Mouse (Mus musculus): ENCODE results near the gene Diras1. TPM values are rescaled to one million over a fixed set of nuclear protein-coding genes. Genes with fewer than 3 reads are reported as not detected.
A peak's percentile ranks its signal among the peaks of the same experiment; 100 is the strongest.

Gene Diras1
- total and polyA plus RNA-seq, 2 experiments from 2014 or later: not detected

DNA sequence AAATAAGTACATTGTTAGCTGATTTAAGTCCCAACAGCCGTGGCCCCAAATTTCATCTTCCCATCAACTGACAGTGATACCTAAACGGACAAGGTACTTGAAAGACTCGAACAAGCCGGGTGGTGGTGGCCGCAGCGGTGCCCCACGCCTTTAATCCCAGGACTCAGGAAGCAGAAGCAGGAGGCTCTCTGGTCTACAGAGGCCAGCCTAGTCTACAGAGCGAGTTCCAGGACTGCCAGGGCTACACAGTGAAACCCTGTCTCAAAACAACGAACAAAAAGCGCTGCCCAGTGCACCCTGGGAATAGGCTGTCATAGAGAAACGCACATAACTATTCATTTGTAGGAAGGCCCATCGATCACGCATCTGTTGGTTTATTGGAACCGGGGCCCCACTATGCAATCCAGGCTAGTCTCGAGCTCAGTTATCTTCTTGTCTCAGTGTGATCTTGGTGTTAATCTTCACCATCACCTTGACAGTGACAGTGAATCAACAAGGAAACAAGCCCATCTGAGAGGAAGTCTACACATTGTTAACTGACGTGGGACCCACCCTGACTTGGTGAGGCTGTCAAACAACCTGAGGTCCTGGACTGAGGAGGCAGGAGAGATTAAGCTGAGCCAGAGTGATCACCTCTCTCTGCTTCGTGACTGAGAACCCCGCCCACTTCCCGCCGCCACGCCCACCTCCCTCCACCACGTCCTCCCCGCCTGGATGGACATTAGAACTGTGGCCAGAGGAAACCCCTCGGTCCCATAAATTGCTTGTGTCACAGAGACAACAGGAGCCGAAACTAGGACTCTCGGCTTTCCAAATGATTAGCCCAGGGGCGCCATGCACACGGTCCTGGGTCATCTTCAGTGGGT lies 25.0 kb downstream of the Diras1 start:
- no peak overlapping the region for H3K4me2 ChIP-seq (ENCODE audit: low read depth, low read length)
- H3K9ac ChIP-seq (replicated peaks; ENCODE audit: low read depth, low read length): no peak overlapping the region
- ATAC-seq (ENCODE audit: insufficient read depth, low read depth): no peak
- WGBS: 41% methylated on average over 28 of the region's 28 CpGs
- H3K4me3 ChIP-seq (ENCODE audit: low read depth, low read length): no peak overlapping the region
- H3K4me1 ChIP-seq (ENCODE audit: control insufficient read depth, insufficient read depth): 0 out of 2 replicates have a peak, but pooled peaks cover 4% of the 10 kb centered on the region
- TF ChIP-seq EP300 (IDR thresholded peaks at IDR 0.05; ENCODE audit: low read depth) (no peak), CTCF (IDR thresholded peaks at IDR 0.05; ENCODE audit: low read depth) (no peak)
- DNase-seq (ENCODE audit: low spot score): no peak
- no peak overlapping the region for H3K27ac ChIP-seq (ENCODE audit: low read depth)
- H3K9me3 ChIP-seq (replicated peaks; ENCODE audit: control insufficient read depth, low read length): no peaks in the 10 kb centered on the region
- H3K36me3 ChIP-seq (replicated peaks; ENCODE audit: control insufficient read depth, insufficient read depth, low read length): no peaks in the 10 kb centered on the region
- peaks cover 20% of the 10 kb centered on the region; the same call in 1 of the 2 replicates for H3K27me3 ChIP-seq (ENCODE audit: control insufficient read depth, insufficient read depth, low read length)

DNA sequence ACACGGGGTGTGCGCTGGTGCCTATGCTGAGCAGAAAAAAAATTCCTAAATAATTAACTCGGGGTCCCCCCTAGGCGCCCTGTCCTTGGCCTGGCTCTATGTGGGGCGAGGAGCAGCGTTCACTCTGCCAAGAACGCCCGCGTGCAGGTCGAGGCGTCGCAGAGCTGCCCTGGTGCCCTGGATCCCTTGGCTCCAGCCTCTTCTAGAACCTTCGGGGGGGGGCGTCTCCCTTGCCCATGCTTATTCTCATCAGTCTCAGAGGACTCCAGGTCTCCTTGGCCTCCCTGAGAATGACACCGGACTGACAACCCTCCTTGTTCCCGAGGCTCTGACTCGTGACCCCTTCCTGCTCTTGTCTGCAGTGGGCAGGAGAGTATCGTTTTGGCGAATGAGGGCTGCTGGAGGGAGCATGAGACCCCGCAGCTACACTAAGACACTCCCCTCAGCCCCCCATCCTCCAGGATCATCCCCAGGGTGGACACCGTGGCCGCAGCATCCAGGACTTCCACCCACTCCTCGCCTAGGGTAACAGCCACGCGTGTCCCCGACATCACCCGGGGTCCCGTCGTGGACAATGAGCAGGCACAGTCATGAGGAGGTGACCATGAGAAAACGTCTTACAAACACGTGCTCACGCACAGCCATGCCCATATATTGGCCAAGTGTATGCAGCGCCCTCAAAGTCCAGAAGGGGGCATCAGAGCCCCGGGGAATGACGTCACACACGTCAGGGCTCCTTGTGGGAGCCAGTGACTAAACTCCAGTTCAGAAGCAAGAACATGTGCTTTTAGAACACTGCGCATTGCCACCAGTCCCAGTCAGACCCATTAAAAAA lies 25.9 kb downstream of the Diras1 start:
- Histone ChIP-seq H3K27ac (ENCODE audit: low read depth) (no peak overlapping the region), H3K9ac (replicated peaks; ENCODE audit: low read depth, low read length) (no peak overlapping the region), H3K9me3 (replicated peaks; ENCODE audit: control insufficient read depth, low read length) (no peaks in the 10 kb centered on the region), H3K4me2 (ENCODE audit: low read depth, low read length) (no peak overlapping the region), H3K4me1 (ENCODE audit: control insufficient read depth, insufficient read depth) (0 out of 2 replicates have a peak, but pooled peaks cover 7% of the 10 kb centered on the region), H3K27me3 (ENCODE audit: control insufficient read depth, insufficient read depth, low read length) (peaks cover 20% of the 10 kb centered on the region; the same call in 1 of the 2 replicates), H3K36me3 (replicated peaks; ENCODE audit: control insufficient read depth, insufficient read depth, low read length) (no peaks in the 10 kb centered on the region), H3K4me3 (ENCODE audit: low read depth, low read length) (no peak overlapping the region)
- WGBS: 25% methylated on average over 37 of the region's 37 CpGs
- no peak for TF ChIP-seq EP300 (IDR thresholded peaks at IDR 0.05; ENCODE audit: low read depth)
- peak; percentile 82 for TF ChIP-seq CTCF (IDR thresholded peaks at IDR 0.05; ENCODE audit: low read depth)
- DNase-seq (ENCODE audit: low spot score) (peak; percentile 62), ATAC-seq (ENCODE audit: insufficient read depth, low read depth) (peak; percentile 73)

DNA sequence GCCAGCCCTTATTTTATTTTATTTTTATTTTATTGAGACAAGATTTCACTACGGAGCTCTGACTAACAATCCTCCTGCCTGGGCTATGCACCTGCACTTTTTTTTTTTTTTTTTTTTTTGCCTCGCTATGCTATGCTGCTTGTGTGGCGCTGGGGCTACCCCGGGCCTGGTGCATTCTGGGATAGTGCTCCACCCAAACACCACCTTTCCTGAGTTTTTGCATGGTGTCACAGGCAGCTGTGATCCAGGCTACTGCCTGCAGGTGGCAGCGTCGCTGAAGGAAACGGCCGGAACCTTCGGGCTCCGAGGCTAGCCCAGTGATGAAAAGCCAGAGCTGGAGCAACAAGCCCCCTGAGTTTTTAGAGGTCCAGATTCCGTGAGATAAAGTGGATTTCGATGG lies 26.7 kb downstream of the Diras1 start:
- Histone ChIP-seq H3K27me3 (ENCODE audit: control insufficient read depth, insufficient read depth, low read length) (peaks cover 20% of the 10 kb centered on the region; the same call in 1 of the 2 replicates), H3K36me3 (replicated peaks; ENCODE audit: control insufficient read depth, insufficient read depth, low read length) (no peaks in the 10 kb centered on the region), H3K9me3 (replicated peaks; ENCODE audit: control insufficient read depth, low read length) (no peaks in the 10 kb centered on the region), H3K4me1 (ENCODE audit: control insufficient read depth, insufficient read depth) (0 out of 2 replicates have a peak, but pooled peaks cover 7% of the 10 kb centered on the region), H3K4me3 (ENCODE audit: low read depth, low read length) (no peak overlapping the region), H3K9ac (replicated peaks; ENCODE audit: low read depth, low read length) (no peak overlapping the region), H3K4me2 (ENCODE audit: low read depth, low read length) (no peak overlapping the region), H3K27ac (ENCODE audit: low read depth) (no peak overlapping the region)
- 10% methylated on average over 12 of the region's 12 CpGs for WGBS
- TF ChIP-seq CTCF (IDR thresholded peaks at IDR 0.05; ENCODE audit: low read depth): peak; percentile 56
- no peak for TF ChIP-seq EP300 (IDR thresholded peaks at IDR 0.05; ENCODE audit: low read depth)
- ATAC-seq (ENCODE audit: insufficient read depth, low read depth) (no peak), DNase-seq (ENCODE audit: low spot score) (peak; percentile 21)

DNA sequence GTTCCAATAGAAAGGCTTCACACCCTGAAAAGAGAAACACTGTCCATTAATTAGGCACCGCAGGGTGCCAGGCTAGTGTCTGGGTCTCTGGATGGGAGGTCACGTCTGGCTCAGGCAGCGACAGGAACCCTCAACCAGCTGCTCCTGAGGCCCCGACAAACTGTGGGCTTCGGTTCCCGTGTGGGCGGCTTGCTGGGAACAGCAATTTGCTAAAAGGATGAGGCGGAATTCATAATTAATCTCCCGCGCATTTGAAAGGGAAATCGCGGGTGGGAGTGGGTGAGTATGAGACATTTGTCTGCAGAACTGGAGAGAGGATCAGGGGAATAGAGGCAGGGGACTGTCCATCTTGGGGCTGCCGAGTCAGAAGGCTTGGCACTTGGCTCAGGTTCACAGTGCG lies 27.4 kb downstream of the Diras1 start:
- H3K36me3 ChIP-seq (replicated peaks; ENCODE audit: control insufficient read depth, insufficient read depth, low read length): no peaks in the 10 kb centered on the region
- no peak overlapping the region for H3K4me3 ChIP-seq (ENCODE audit: low read depth, low read length)
- H3K9me3 ChIP-seq (replicated peaks; ENCODE audit: control insufficient read depth, low read length): no peaks in the 10 kb centered on the region
- ATAC-seq (ENCODE audit: insufficient read depth, low read depth) (no peak), DNase-seq (ENCODE audit: low spot score) (no peak)
- H3K27ac ChIP-seq (ENCODE audit: low read depth): no peak overlapping the region
- H3K4me2 ChIP-seq (ENCODE audit: low read depth, low read length): no peak overlapping the region
- 0 out of 2 replicates have a peak, but pooled peaks cover 7% of the 10 kb centered on the region for H3K4me1 ChIP-seq (ENCODE audit: control insufficient read depth, insufficient read depth)
- WGBS: 32% methylated on average over 14 of the region's 14 CpGs
- TF ChIP-seq EP300 (IDR thresholded peaks at IDR 0.05; ENCODE audit: low read depth) (no peak), CTCF (IDR thresholded peaks at IDR 0.05; ENCODE audit: low read depth) (no peak)
- H3K9ac ChIP-seq (replicated peaks; ENCODE audit: low read depth, low read length): no peak overlapping the region
- H3K27me3 ChIP-seq (ENCODE audit: control insufficient read depth, insufficient read depth, low read length): peaks cover 20% of the 10 kb centered on the region; the same call in 1 of the 2 replicates

DNA sequence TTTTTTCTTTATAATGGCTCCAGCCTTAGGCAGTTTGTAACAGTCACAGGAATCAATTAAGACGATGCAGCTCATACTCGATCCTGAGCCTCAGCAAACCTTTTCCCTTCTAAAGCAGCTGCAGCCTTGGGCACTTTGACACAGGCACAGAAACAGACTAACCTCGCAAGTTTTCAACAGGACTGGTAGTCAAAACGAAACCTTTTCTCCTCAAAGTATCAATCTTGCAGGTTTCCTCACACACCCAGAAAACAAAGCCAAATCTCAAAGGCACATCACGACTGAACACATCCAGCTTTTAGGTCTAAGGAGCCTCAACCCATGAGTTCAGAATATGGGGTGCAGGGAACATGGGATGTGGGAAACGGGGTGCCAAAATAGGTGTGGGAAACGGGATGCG lies 28.1 kb downstream of the Diras1 start:
- Histone ChIP-seq H3K27ac (ENCODE audit: low read depth) (no peak overlapping the region), H3K4me3 (ENCODE audit: low read depth, low read length) (no peak overlapping the region), H3K9me3 (replicated peaks; ENCODE audit: control insufficient read depth, low read length) (no peaks in the 10 kb centered on the region), H3K4me1 (ENCODE audit: control insufficient read depth, insufficient read depth) (0 out of 2 replicates have a peak, but pooled peaks cover 7% of the 10 kb centered on the region), H3K4me2 (ENCODE audit: low read depth, low read length) (no peak overlapping the region), H3K9ac (replicated peaks; ENCODE audit: low read depth, low read length) (no peak overlapping the region), H3K27me3 (ENCODE audit: control insufficient read depth, insufficient read depth, low read length) (peaks cover 20% of the 10 kb centered on the region; the same call in 1 of the 2 replicates), H3K36me3 (replicated peaks; ENCODE audit: control insufficient read depth, insufficient read depth, low read length) (no peaks in the 10 kb centered on the region)
- no peak for ATAC-seq (ENCODE audit: insufficient read depth, low read depth)
- 78% methylated on average over 8 of the region's 8 CpGs for WGBS
- no peak for DNase-seq (ENCODE audit: low spot score)
- TF ChIP-seq EP300 (IDR thresholded peaks at IDR 0.05; ENCODE audit: low read depth) (no peak), CTCF (IDR thresholded peaks at IDR 0.05; ENCODE audit: low read depth) (no peak)

All from heart, postnatal 0 days (tissue).